Mouse (Mus musculus): Measurements from ENCODE around the gene Nos1. TPM values are rescaled to one million over a fixed set of nuclear protein-coding genes. Genes with fewer than 3 reads are reported as not detected.
A peak's percentile ranks its signal among the peaks of the same experiment; 100 is the strongest.

Gene Nos1
- total and polyA plus RNA-seq, 2 experiments from 2014 or later = 3.1 to 10.7 TPM

DNA sequence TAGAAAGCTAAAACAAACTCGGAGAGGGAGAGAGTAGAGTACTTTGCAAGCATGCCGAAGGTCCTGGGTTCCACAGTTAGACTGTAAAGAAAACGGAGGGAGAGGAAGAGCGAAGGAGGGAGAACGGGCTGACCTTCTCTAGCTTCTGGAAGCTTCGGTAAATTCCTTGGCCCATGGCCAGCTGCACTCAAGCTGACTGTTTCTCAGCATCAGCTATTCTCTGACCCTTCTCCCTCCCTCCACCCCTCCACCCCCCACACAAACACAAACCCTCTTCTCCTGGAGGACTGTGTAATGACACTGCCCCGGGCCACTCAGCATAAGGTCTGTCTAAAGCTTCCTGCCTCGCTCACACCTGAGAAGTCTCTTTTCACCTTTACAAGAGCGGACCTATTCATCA is 183.9 kb downstream of the Nos1 start:
- Histone ChIP-seq H3K27me3 (ENCODE audit: insufficient read depth, low read length) (no peaks in the 10 kb centered on the region), H3K27ac (no peak overlapping the region), H3K4me2 (ENCODE audit: low read depth, low read length) (no peak overlapping the region), H3K4me1 (ENCODE audit: insufficient read depth, low read length) (no peaks in the 10 kb centered on the region), H3K36me3 (ENCODE audit: insufficient read depth, low read length) (no peaks in the 10 kb centered on the region), H3K9ac (replicated peaks; ENCODE audit: low read length) (no peak overlapping the region), H3K9me3 (ENCODE audit: low read length) (no peaks in the 10 kb centered on the region), H3K4me3 (ENCODE audit: low read length) (no peak overlapping the region)
- WGBS = 45% methylated on average over 9 of the region's 9 CpGs
- DNase-seq (ENCODE audit: low spot score) (peak; percentile 28), ATAC-seq (no peak)
- no peak for TF ChIP-seq CTCF (IDR thresholded peaks at IDR 0.05; ENCODE audit: low read depth)

GRCm38 (mm10) chr5:117966956-117967355 is 186.1 kb downstream of the Nos1 start:
- Histone ChIP-seq H3K27me3 (ENCODE audit: insufficient read depth, low read length) (no peaks in the 10 kb centered on the region), H3K4me2 (ENCODE audit: low read depth, low read length) (no peak overlapping the region), H3K4me1 (ENCODE audit: insufficient read depth, low read length) (no peaks in the 10 kb centered on the region), H3K4me3 (ENCODE audit: low read length) (no peak overlapping the region), H3K36me3 (ENCODE audit: insufficient read depth, low read length) (no peaks in the 10 kb centered on the region), H3K9me3 (ENCODE audit: low read length) (no peaks in the 10 kb centered on the region), H3K27ac (no peak overlapping the region), H3K9ac (replicated peaks; ENCODE audit: low read length) (no peak overlapping the region)
- TF ChIP-seq CTCF (IDR thresholded peaks at IDR 0.05; ENCODE audit: low read depth) = no peak
- DNase-seq (ENCODE audit: low spot score) (no peak), ATAC-seq (no peak)
- 61% methylated on average over 9 of the region's 9 CpGs for WGBS

- no peak overlapping the region for H3K4me2 ChIP-seq (ENCODE audit: low read depth, low read length)
- no peaks in the 10 kb centered on the region for H3K36me3 ChIP-seq (ENCODE audit: insufficient read depth, low read length)
- DNase-seq (ENCODE audit: low spot score) (no peak), ATAC-seq (no peak)
- H3K9ac ChIP-seq (replicated peaks; ENCODE audit: low read length) = no peak overlapping the region
- H3K4me1 ChIP-seq (ENCODE audit: insufficient read depth, low read length) = no peaks in the 10 kb centered on the region
- H3K27ac ChIP-seq = no peak overlapping the region
- H3K4me3 ChIP-seq (ENCODE audit: low read length) = no peak overlapping the region
- 57% methylated on average over 4 of the region's 4 CpGs for WGBS
- H3K9me3 ChIP-seq (ENCODE audit: low read length) = no peaks in the 10 kb centered on the region
- no peak for TF ChIP-seq CTCF (IDR thresholded peaks at IDR 0.05; ENCODE audit: low read depth)
- no peaks in the 10 kb centered on the region for H3K27me3 ChIP-seq (ENCODE audit: insufficient read depth, low read length)
Observed at GRCm38 (mm10) chr5:117967659-117968069, 186.8 kb downstream of the Nos1 start.

DNA sequence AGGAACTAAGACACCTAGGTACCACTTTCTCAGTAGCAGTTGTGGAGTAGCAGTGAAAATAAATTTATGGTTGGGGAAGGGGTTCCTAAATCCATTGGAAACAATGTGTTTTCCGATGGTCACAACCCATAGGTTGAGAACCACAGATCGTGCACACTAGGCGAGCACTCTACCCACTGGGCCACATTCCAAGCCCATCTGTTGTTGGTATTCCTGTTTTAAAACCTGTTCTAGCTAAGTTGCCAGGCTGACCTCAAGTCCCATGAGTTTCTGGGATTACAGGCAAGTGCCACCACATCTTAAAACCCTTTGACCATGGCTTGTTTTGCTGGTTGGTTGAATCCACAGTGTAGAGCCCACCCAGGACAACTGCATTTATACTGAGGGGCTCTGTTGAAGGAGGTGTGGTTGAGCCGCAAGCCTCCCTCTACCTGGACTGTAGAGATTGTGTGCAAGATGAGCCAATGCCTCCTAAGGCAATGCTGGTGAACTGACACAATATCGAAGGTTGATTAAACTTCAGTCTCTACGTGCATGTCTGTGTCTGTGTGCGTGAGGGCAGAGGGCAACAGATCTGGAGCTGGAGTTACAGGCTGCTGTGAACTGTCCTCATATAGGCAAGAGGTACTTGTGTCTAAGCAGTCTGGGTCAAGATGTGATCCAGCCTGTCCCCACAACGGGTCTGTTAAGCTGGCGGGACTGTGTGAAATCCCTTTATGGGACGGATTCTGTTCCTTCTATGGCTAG is 189.0 kb downstream of the Nos1 start:
- TF ChIP-seq CTCF (IDR thresholded peaks at IDR 0.05; ENCODE audit: low read depth) = no peak
- no peak overlapping the region for H3K4me2 ChIP-seq (ENCODE audit: low read depth, low read length)
- H3K36me3 ChIP-seq (ENCODE audit: insufficient read depth, low read length) = no peaks in the 10 kb centered on the region
- no peaks in the 10 kb centered on the region for H3K4me1 ChIP-seq (ENCODE audit: insufficient read depth, low read length)
- no peak overlapping the region for H3K27ac ChIP-seq
- H3K9me3 ChIP-seq (ENCODE audit: low read length) = no peaks in the 10 kb centered on the region
- ATAC-seq = no peak
- no peak overlapping the region for H3K9ac ChIP-seq (replicated peaks; ENCODE audit: low read length)
- 87% methylated on average over 10 of the region's 10 CpGs for whole genome bisulfite sequencing
- no peak overlapping the region for H3K4me3 ChIP-seq (ENCODE audit: low read length)
- no peak for DNase-seq (ENCODE audit: low spot score)
- H3K27me3 ChIP-seq (ENCODE audit: insufficient read depth, low read length) = no peaks in the 10 kb centered on the region

- Histone ChIP-seq H3K27me3 (ENCODE audit: insufficient read depth, low read length) (no peaks in the 10 kb centered on the region), H3K4me1 (ENCODE audit: insufficient read depth, low read length) (0 out of 2 replicates have a peak, but pooled peaks cover 5% of the 10 kb centered on the region), H3K27ac (peak overlapping the region; percentile 93; the same call in 1 of the 2 replicates), H3K4me2 (ENCODE audit: low read depth, low read length) (peak overlapping the region; percentile 72), H3K9ac (replicated peaks; ENCODE audit: low read length) (peak overlapping the region; percentile 99), H3K4me3 (ENCODE audit: low read length) (peak overlapping the region; percentile 94), H3K36me3 (ENCODE audit: insufficient read depth, low read length) (peaks cover 7% of the 10 kb centered on the region; the same call in 1 of the 2 replicates), H3K9me3 (ENCODE audit: low read length) (no peaks in the 10 kb centered on the region)
- no peak for TF ChIP-seq CTCF (IDR thresholded peaks at IDR 0.05; ENCODE audit: low read depth)
- no peak for DNase-seq (ENCODE audit: low spot score)
- 27% methylated on average over 19 of the region's 19 CpGs for WGBS
- ATAC-seq = peak; percentile 10
Observed at GRCm38 (mm10) chr5:117976263-117976656, 195.4 kb downstream of the Nos1 start.

GRCm38 (mm10) chr5:117976657-117977500 is 196.0 kb downstream of the Nos1 start, which contains the start of gene Fbxo21:
TSS of gene Fbxo21 (plus strand) at chr5:117976730.
- peak within 1 kb of the TSS; percentile 93 for H3K27ac ChIP-seq
- 0 out of 2 replicates have a peak, but pooled peaks cover 5% of the 10 kb centered on the region for H3K4me1 ChIP-seq (ENCODE audit: insufficient read depth, low read length)
- peaks cover 7% of the 10 kb centered on the region; the same call in 1 of the 2 replicates for H3K36me3 ChIP-seq (ENCODE audit: insufficient read depth, low read length)
- peak within 1 kb of the TSS; percentile 99 for H3K9ac ChIP-seq (replicated peaks; ENCODE audit: low read length)
- H3K4me3 ChIP-seq (ENCODE audit: low read length) = peak within 1 kb of the TSS; percentile 94
- peak within 1 kb of the TSS; percentile 72 for H3K4me2 ChIP-seq (ENCODE audit: low read depth, low read length)
- no peaks in the 10 kb centered on the region for H3K27me3 ChIP-seq (ENCODE audit: insufficient read depth, low read length)
- no peaks in the 10 kb centered on the region for H3K9me3 ChIP-seq (ENCODE audit: low read length)
- ATAC-seq (peak; percentile 88), DNase-seq (ENCODE audit: low spot score) (peak; percentile 98)
- WGBS = under 1% methylated on average over 63 of the region's 88 CpGs
- 0 out of 2 replicates have a peak, but pooled peaks have one; percentile 14 for TF ChIP-seq CTCF (IDR thresholded peaks at IDR 0.05; ENCODE audit: low read depth)
